Comparison of ENCODE assay signal across 8 mouse cellular contexts in the genomic region with DNA sequence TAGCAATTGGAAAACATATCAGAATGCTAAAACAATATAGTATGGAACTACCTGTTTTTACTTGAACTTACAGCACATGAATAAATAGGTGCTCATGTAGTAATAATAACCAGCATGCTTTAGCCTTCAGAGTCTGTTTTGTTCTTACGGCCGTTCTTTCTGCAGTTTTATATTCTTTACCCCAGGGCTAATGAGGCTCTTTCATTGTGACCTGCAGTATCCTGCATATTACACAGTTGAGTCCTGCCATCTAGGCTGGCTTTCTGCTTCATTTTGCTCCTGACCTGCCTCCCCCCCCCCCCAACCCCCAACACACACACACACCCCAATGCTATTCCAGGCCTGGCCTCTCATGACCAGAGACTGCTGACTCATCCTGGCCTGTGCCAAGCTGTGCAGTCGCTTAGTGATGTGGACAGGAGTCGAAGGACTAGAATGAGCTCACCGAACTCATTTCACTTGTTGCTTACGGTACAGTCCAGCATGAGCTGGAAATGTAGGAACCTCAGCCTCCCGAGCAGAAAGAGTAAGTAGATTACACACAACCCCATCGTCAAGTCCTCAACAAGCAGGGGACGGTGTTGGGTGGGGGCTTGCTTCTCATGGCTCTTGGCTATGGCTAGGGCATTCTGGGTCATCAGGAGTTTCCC.
DNase-seq lines count a peak whose midpoint lies in the region; ATAC-seq and TF ChIP-seq lines count a peak whose summit lies in the region.

No protein-coding gene starts in this region.

- no peak overlapping the region for H3K4me2 ChIP-seq in limb, embryonic 14.5 days (replicated peaks; ENCODE audit: low read depth, low read length, severe bottlenecking)

- DNase-seq in cerebellum, adult 2 months, result peak; percentile 35 to 75
- DNase-seq in cerebellum, postnatal 4 days (ENCODE audit: low spot score in 2 of 2), result no peak
- peak; percentile 93 for DNase-seq in NIH3T3 (ENCODE audit: low read depth)
- DNase-seq in fibroblast of lung, adult 2 months (ENCODE audit: low read depth), result peak; percentile 92
- DNase-seq in heart, postnatal 14 days, result peak; percentile 83 to 89
- no peak for DNase-seq in limb, embryonic 14.5 days (ENCODE audit: low spot score)
- peak; percentile 40 for DNase-seq in ovary, postnatal 14 days (ENCODE audit: low spot score)

- no peak for TF ChIP-seq CTCF in cerebellum, adult 2 months (IDR thresholded peaks at IDR 0.05; ENCODE audit: borderline replicate concordance, insufficient read depth, low read depth, low read length)

- H3K9ac ChIP-seq in limb, embryonic 14.5 days (ENCODE audit: low read depth, low read length, severe bottlenecking), result no peak overlapping the region

- 55% methylated on average over 9 of the region's 9 CpGs for WGBS in cerebellum, adult 2 months
- WGBS in limb, embryonic 14.5 days, result 66% methylated on average over 9 of the region's 9 CpGs

- H3K36me3 ChIP-seq in limb, embryonic 14.5 days (ENCODE audit: control insufficient read depth, insufficient read depth, low read length), result no peaks in the 10 kb centered on the region

- no peaks in the 10 kb centered on the region for H3K9me3 ChIP-seq in limb, embryonic 14.5 days (ENCODE audit: control insufficient read depth, low read length)

- H3K4me1 ChIP-seq in cerebellum, adult 2 months (ENCODE audit: control insufficient read depth, insufficient read depth, low read length), result peaks cover 10% of the 10 kb centered on the region
- H3K4me1 ChIP-seq in limb, embryonic 14.5 days (ENCODE audit: control insufficient read depth, insufficient read depth, low read length), result peaks cover 11% of the 10 kb centered on the region; the same call in 1 of the 2 replicates

- no peak for TF ChIP-seq POLR2A in cerebellum, adult 2 months (IDR thresholded peaks at IDR 0.05; ENCODE audit: borderline replicate concordance, insufficient read depth, low read length)
- TF ChIP-seq POLR2A in limb, embryonic 14.5 days (IDR thresholded peaks at IDR 0.05; ENCODE audit: borderline replicate concordance, extremely low read depth, insufficient read depth, insufficient read length), result no peak

- no peak overlapping the region for H3K4me3 ChIP-seq in cerebellum, adult 2 months (replicated peaks; ENCODE audit: insufficient read depth, low read depth, low read length)
- no peak overlapping the region for H3K4me3 ChIP-seq in limb, embryonic 14.5 days (replicated peaks; ENCODE audit: low read length)

- no peaks in the 10 kb centered on the region for H3K27me3 ChIP-seq in cerebellum, adult 2 months (ENCODE audit: control insufficient read depth, insufficient read depth, low read length)
- no peaks in the 10 kb centered on the region for H3K27me3 ChIP-seq in limb, embryonic 14.5 days (ENCODE audit: control insufficient read depth, insufficient read depth, low read length)

- H3K27ac ChIP-seq in cerebellum, adult 2 months (ENCODE audit: insufficient read depth, low read length), result no peak overlapping the region
- H3K27ac ChIP-seq in limb, embryonic 14.5 days (replicated peaks; ENCODE audit: low read depth, low read length), result no peak overlapping the region

- 0 out of 2 replicates have a peak, but pooled peaks have one; percentile 37 for ATAC-seq in limb, embryonic 14.5 days (ENCODE audit: low FRiP score, low read depth)
- ATAC-seq in erythroid progenitor cell, adult 5-6 weeks (replicated peaks; ENCODE audit: low FRiP score, poor library complexity, severe bottlenecking), result no peak

- intact Hi-C loops in heart, postnatal 14 days (cut with DNase I), result loop anchor here (1.0 to 10.0 kb wide), 4 partner anchors 27 to 212 kb away; no protein-coding TSS in a partner anchor

Comparison
In these comparisons a context has a peak if more than half of its experiments do, and no peak if none do; other contexts are left out.
1. DNase-seq: peak in cerebellum, adult 2 months (2 of 2), NIH3T3 (single experiment), fibroblast of lung, adult 2 months (single experiment), heart, postnatal 14 days (2 of 2) and ovary, postnatal 14 days (single experiment); none in cerebellum, postnatal 4 days (0 of 2) and limb, embryonic 14.5 days (single experiment).